Comparison of ENCODE assay signal across 7 mouse cellular contexts in the genomic region with DNA sequence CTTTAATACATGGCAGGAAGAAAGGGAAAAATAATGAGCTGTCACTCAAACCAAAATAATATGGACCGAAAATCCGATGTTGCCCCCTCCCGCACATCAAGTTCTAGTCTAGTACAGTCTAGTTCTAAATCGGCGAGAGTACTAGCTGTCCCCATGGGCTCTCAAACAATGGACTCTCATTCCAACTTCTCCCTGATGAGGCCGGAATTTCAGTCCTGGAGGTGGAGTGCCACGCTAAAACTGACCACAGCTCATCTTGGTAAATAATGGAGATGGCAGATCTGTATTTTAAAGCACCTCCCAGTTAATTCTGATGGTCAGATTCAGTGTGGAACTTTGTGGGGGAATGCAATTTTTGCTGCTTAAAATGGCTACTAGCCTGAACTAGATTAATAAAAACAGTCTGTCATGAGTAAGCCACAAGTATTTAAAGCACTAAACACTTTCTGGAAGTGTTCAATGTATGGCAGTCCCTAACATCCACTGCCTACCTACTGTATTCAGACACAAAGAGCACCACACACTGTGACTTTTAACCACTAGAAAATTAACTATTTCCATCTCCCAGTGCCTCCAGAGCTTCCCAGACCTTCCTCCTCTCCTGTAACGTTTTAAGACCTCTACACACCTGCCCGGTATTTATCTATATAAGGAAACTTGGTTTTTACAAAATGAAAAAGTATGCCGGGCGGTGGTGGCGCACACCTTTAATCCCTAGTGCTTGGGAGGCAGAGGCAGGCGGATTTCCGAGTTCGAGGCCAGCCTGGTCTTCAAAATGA. TPM values are rescaled to one million over a fixed set of nuclear protein-coding genes. Genes with fewer than 3 reads are reported as not detected.
DNase-seq lines count a peak whose midpoint lies in the region; ATAC-seq and TF ChIP-seq lines count a peak whose summit lies in the region.

No protein-coding gene starts in this region.

- peak overlapping the region; percentile 95 for H3K4me3 ChIP-seq in embryonic fibroblast, embryonic 13.5 days (ENCODE audit: insufficient read depth, low read length)
- H3K4me3 ChIP-seq in intestine, embryonic 14.5 days (ENCODE audit: low read depth, low read length): peak overlapping the region; percentile 84
- H3K4me3 ChIP-seq in midbrain, embryonic 10.5 days: peak overlapping the region; percentile 96

- no peak for ATAC-seq in intestine, embryonic 14.5 days (replicated peaks; ENCODE audit: low FRiP score, low TSS enrichment, low read depth)
- ATAC-seq in megakaryocyte-erythroid progenitor cell, adult 5-6 weeks (replicated peaks; ENCODE audit: low FRiP score, low TSS enrichment, poor library complexity, severe bottlenecking): no peak

- peak overlapping the region; percentile 100 for H3K27ac ChIP-seq in embryonic fibroblast, embryonic 13.5 days (ENCODE audit: insufficient read depth, low read length)
- peak overlapping the region; percentile 100 for H3K27ac ChIP-seq in intestine, embryonic 14.5 days (ENCODE audit: low read depth)
- H3K27ac ChIP-seq in midbrain, embryonic 10.5 days (replicated peaks): peak overlapping the region; percentile 100

- H3K4me2 ChIP-seq in intestine, embryonic 14.5 days (ENCODE audit: low read length): peak overlapping the region; percentile 71

- peak overlapping the region; percentile 100 for H3K9ac ChIP-seq in intestine, embryonic 14.5 days (ENCODE audit: low read length)

- TF ChIP-seq POLR2A in embryonic fibroblast, embryonic 13.5 days (IDR thresholded peaks at IDR 0.05; ENCODE audit: low read depth, low read length): peak; percentile 30; the same call in 1 of the 2 replicates

- peaks cover 10% of the 10 kb centered on the region for H3K4me1 ChIP-seq in embryonic fibroblast, embryonic 13.5 days (ENCODE audit: control insufficient read depth, insufficient read depth, low read length)
- peaks cover 32% of the 10 kb centered on the region for H3K4me1 ChIP-seq in intestine, embryonic 14.5 days (replicated peaks; ENCODE audit: control insufficient read depth, insufficient read depth, low read length)
- peaks cover 36% of the 10 kb centered on the region for H3K4me1 ChIP-seq in midbrain, embryonic 10.5 days

- no peaks in the 10 kb centered on the region for H3K27me3 ChIP-seq in intestine, embryonic 14.5 days (replicated peaks; ENCODE audit: control insufficient read depth, insufficient read depth, low read length)
- H3K27me3 ChIP-seq in midbrain, embryonic 10.5 days (ENCODE audit: low read depth, poor library complexity, severe bottlenecking): no peaks in the 10 kb centered on the region

- TF ChIP-seq CTCF in embryonic fibroblast, embryonic 13.5 days (IDR thresholded peaks at IDR 0.05; ENCODE audit: borderline replicate concordance, insufficient read depth, low read length): no peak

- 57% methylated on average over 15 of the region's 15 CpGs for WGBS in intestine, embryonic 14.5 days
- 82% methylated on average over 15 of the region's 15 CpGs for WGBS in midbrain, embryonic 10.5 days

- no peaks in the 10 kb centered on the region for H3K9me3 ChIP-seq in intestine, embryonic 14.5 days (ENCODE audit: control insufficient read depth, low read length)
- H3K9me3 ChIP-seq in midbrain, embryonic 10.5 days (replicated peaks): no peaks in the 10 kb centered on the region

- no peaks in the 10 kb centered on the region for H3K36me3 ChIP-seq in intestine, embryonic 14.5 days (ENCODE audit: control insufficient read depth, insufficient read depth, low read length)
- H3K36me3 ChIP-seq in midbrain, embryonic 10.5 days: peaks cover 5% of the 10 kb centered on the region; the same call in 1 of the 2 replicates

- DNase-seq in thymus, postnatal 25 days: peak; percentile 40
- no peak for DNase-seq in thymus, adult 18-20 months
- peak; percentile 66 for DNase-seq in intestine, embryonic 14.5 days (ENCODE audit: low spot score)
- DNase-seq in midbrain, embryonic 10.5 days (ENCODE audit: low spot score): no peak
- DNase-seq in embryo, embryonic 10 days (ENCODE audit: low spot score): no peak

RNA-seq across cellular contexts. Expression of gene Bicral, which starts 2.8 kb away (rescaled TPM):
- polyA plus RNA-seq in embryonic fibroblast, embryonic 13.5 days (2011; ENCODE audit: insufficient read length, low read depth, missing spikeins): 9.4 and 14.0 TPM in 2 replicates
- 5.5 and 6.6 TPM in 2 replicates for polyA plus RNA-seq in intestine, embryonic 14.5 days (2014; fragmentation: Nextera tagmentation; extraction: Ambion mirVana)
- polyA plus RNA-seq in midbrain, embryonic 10.5 days (2016; fragmentation: Nextera tagmentation; extraction: Ambion mirVana): 3.1 and 4.4 TPM in 2 replicates
- 24.6 and 28.7 TPM in 2 replicates for total RNA-seq in megakaryocyte-erythroid progenitor cell, adult 5-6 weeks (2014; fragmentation: Nextera tagmentation)
- total RNA-seq in megakaryocyte-erythroid progenitor cell, adult 5-6 weeks (2017): 10.4 and 16.5 TPM in 2 replicates

RNA-seq across cellular contexts. Expression of gene Tbcc, which starts 35.0 kb away (rescaled TPM):
- 11.5 and 16.5 TPM in 2 replicates for polyA plus RNA-seq in embryonic fibroblast, embryonic 13.5 days (2011; ENCODE audit: insufficient read length, low read depth, missing spikeins)
- polyA plus RNA-seq in intestine, embryonic 14.5 days (2014; fragmentation: Nextera tagmentation; extraction: Ambion mirVana): 50.5 and 54.8 TPM in 2 replicates
- polyA plus RNA-seq in midbrain, embryonic 10.5 days (2016; fragmentation: Nextera tagmentation; extraction: Ambion mirVana): 55.9 and 57.7 TPM in 2 replicates
- 19.3 and 20.4 TPM in 2 replicates for total RNA-seq in megakaryocyte-erythroid progenitor cell, adult 5-6 weeks (2014; fragmentation: Nextera tagmentation)
- total RNA-seq in megakaryocyte-erythroid progenitor cell, adult 5-6 weeks (2017): 10.9 and 13.3 TPM in 2 replicates

RNA-seq across cellular contexts. Expression of gene Prph2, which starts 54.7 kb away (rescaled TPM):
- polyA plus RNA-seq in embryonic fibroblast, embryonic 13.5 days (2011; ENCODE audit: insufficient read length, low read depth, missing spikeins): not detected in 2 replicates
- not detected in 2 replicates for polyA plus RNA-seq in intestine, embryonic 14.5 days (2014; fragmentation: Nextera tagmentation; extraction: Ambion mirVana)
- not detected in 2 replicates for polyA plus RNA-seq in midbrain, embryonic 10.5 days (2016; fragmentation: Nextera tagmentation; extraction: Ambion mirVana)
- total RNA-seq in megakaryocyte-erythroid progenitor cell, adult 5-6 weeks (2014; fragmentation: Nextera tagmentation): not detected in 2 replicates
- not detected in 2 replicates for total RNA-seq in megakaryocyte-erythroid progenitor cell, adult 5-6 weeks (2017)

Comparison
In these comparisons a context has a peak if more than half of its experiments do, and no peak if none do; other contexts are left out.
1. DNase-seq: peak in thymus, postnatal 25 days (single experiment) and intestine, embryonic 14.5 days (single experiment); none in thymus, adult 18-20 months (0 of 2), midbrain, embryonic 10.5 days (single experiment) and embryo, embryonic 10 days (single experiment).
2. Peak in every context shown above with its lines, with median percentiles within 50 percentile points of each other: H3K27ac ChIP-seq and H3K4me3 ChIP-seq.